Mouse (Mus musculus): ENCODE measurements around the gene Tmprss3.

DNA sequence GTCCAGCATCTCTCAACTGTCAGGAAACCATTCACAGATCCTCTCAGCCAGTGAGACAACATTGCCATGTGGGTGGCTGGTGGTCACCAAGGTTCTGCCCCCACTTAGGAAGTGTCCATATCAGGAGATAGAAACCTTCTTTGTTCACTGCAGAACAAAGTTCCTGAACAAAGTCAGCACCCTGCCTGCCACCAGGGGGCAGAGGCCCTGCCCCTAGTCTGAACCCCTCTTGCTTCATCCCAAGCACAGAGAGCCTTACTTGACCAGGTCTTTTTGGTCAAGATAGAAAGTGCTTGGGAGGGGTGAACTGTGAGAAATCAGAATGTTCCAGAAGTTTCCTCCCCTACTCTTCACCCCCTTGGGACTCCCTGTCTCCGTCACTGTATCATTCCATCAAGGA, 37.1 kb upstream of the Tmprss3 start:
- TF ChIP-seq CTCF (IDR thresholded peaks at IDR 0.05; ENCODE audit: extremely low read depth, insufficient read depth, low read length) (no peak), POLR2A (IDR thresholded peaks at IDR 0.05; ENCODE audit: extremely low read depth, insufficient read depth, low read length) (no peak)

Data from cortical plate, adult 2 months (tissue).